Mouse (Mus musculus): Measurements from ENCODE around the gene S1pr1. TPM values are rescaled to one million over a fixed set of nuclear protein-coding genes. Genes with fewer than 3 reads are reported as not detected.

S1pr1 gene
- polyA plus RNA-seq, 1 experiment from 2014 or later, result 19.8 TPM

GRCm38 (mm10) chr3:115737785-115738318 lies 23.0 kb upstream of the S1pr1 start:
- Histone ChIP-seq H3K9me3 (no peaks in the 10 kb centered on the region), H3K4me2 (replicated peaks) (no peak overlapping the region; the same call in 1 of the 2 replicates), H3K36me3 (no peaks in the 10 kb centered on the region), H3K27me3 (no peaks in the 10 kb centered on the region), H3K4me3 (no peak overlapping the region), H3K4me1 (peaks cover 6% of the 10 kb centered on the region), H3K9ac (no peak overlapping the region), H3K27ac (no peak overlapping the region)
- 35% methylated on average over 11 of the region's 11 CpGs for WGBS
- peak; percentile 75; the same call in 1 of the 2 replicates for ATAC-seq (ENCODE audit: insufficient number of reproducible peaks, insufficient read depth, low FRiP score, low TSS enrichment)

GRCm38 (mm10) chr3:115735540-115735939 lies 20.7 kb upstream of the S1pr1 start:
- 92% methylated on average over 3 of the region's 3 CpGs for WGBS
- Histone ChIP-seq H3K4me2 (replicated peaks) (no peak overlapping the region), H3K4me1 (peaks cover 6% of the 10 kb centered on the region), H3K27me3 (no peaks in the 10 kb centered on the region), H3K9me3 (no peaks in the 10 kb centered on the region), H3K36me3 (no peaks in the 10 kb centered on the region), H3K4me3 (no peak overlapping the region), H3K9ac (no peak overlapping the region), H3K27ac (no peak overlapping the region)
- ATAC-seq (ENCODE audit: insufficient number of reproducible peaks, insufficient read depth, low FRiP score, low TSS enrichment), result no peak

GRCm38 (mm10) chr3:115734841-115735240 lies 20.0 kb upstream of the S1pr1 start:
- Histone ChIP-seq H3K4me2 (replicated peaks) (no peak overlapping the region), H3K9me3 (no peaks in the 10 kb centered on the region), H3K4me3 (no peak overlapping the region), H3K36me3 (no peaks in the 10 kb centered on the region), H3K4me1 (peaks cover 6% of the 10 kb centered on the region), H3K27me3 (no peaks in the 10 kb centered on the region), H3K9ac (no peak overlapping the region), H3K27ac (no peak overlapping the region)
- ATAC-seq (ENCODE audit: insufficient number of reproducible peaks, insufficient read depth, low FRiP score, low TSS enrichment), result no peak
- 84% methylated on average over 3 of the region's 3 CpGs for WGBS

GRCm38 (mm10) chr3:115730336-115730735 lies 15.5 kb upstream of the S1pr1 start:
- ATAC-seq (ENCODE audit: insufficient number of reproducible peaks, insufficient read depth, low FRiP score, low TSS enrichment), result no peak
- no peak overlapping the region for H3K4me3 ChIP-seq
- H3K36me3 ChIP-seq, result no peaks in the 10 kb centered on the region
- 84% methylated on average over 7 of the region's 7 CpGs for WGBS
- no peak overlapping the region for H3K9ac ChIP-seq
- no peaks in the 10 kb centered on the region for H3K4me1 ChIP-seq
- no peaks in the 10 kb centered on the region for H3K9me3 ChIP-seq
- no peaks in the 10 kb centered on the region for H3K27me3 ChIP-seq
- no peak overlapping the region for H3K27ac ChIP-seq
- H3K4me2 ChIP-seq (replicated peaks), result no peak overlapping the region

- H3K27ac ChIP-seq, result no peak overlapping the region
- H3K4me3 ChIP-seq, result no peak overlapping the region
- no peak overlapping the region for H3K9ac ChIP-seq
- H3K36me3 ChIP-seq, result no peaks in the 10 kb centered on the region
- H3K4me2 ChIP-seq (replicated peaks), result no peak overlapping the region
- H3K27me3 ChIP-seq, result no peaks in the 10 kb centered on the region
- no peak for ATAC-seq (ENCODE audit: insufficient number of reproducible peaks, insufficient read depth, low FRiP score, low TSS enrichment)
- no peaks in the 10 kb centered on the region for H3K9me3 ChIP-seq
- WGBS, result 72% methylated on average over 7 of the region's 7 CpGs
- no peaks in the 10 kb centered on the region for H3K4me1 ChIP-seq
These were observed 14.3 kb upstream of the S1pr1 start for GRCm38 (mm10) chr3:115729187-115729586.

GRCm38 (mm10) chr3:115728211-115728610 lies 13.3 kb upstream of the S1pr1 start:
- no peaks in the 10 kb centered on the region for H3K4me1 ChIP-seq
- no peaks in the 10 kb centered on the region for H3K36me3 ChIP-seq
- H3K9ac ChIP-seq, result no peak overlapping the region
- H3K27me3 ChIP-seq, result no peaks in the 10 kb centered on the region
- no peak for ATAC-seq (ENCODE audit: insufficient number of reproducible peaks, insufficient read depth, low FRiP score, low TSS enrichment)
- H3K4me2 ChIP-seq (replicated peaks), result no peak overlapping the region
- no peak overlapping the region for H3K4me3 ChIP-seq
- 70% methylated on average over 3 of the region's 3 CpGs for WGBS
- H3K9me3 ChIP-seq, result no peaks in the 10 kb centered on the region
- H3K27ac ChIP-seq, result no peak overlapping the region

- H3K9ac ChIP-seq, result no peak overlapping the region
- H3K9me3 ChIP-seq, result no peaks in the 10 kb centered on the region
- WGBS, result 79% methylated on average over 6 of the region's 6 CpGs
- H3K36me3 ChIP-seq, result no peaks in the 10 kb centered on the region
- H3K4me1 ChIP-seq, result 0 out of 2 replicates have a peak, but pooled peaks cover 4% of the 10 kb centered on the region
- no peak overlapping the region for H3K27ac ChIP-seq
- ATAC-seq (ENCODE audit: insufficient number of reproducible peaks, insufficient read depth, low FRiP score, low TSS enrichment), result no peak
- no peak overlapping the region for H3K4me2 ChIP-seq (replicated peaks)
- no peak overlapping the region for H3K4me3 ChIP-seq
- H3K27me3 ChIP-seq, result no peaks in the 10 kb centered on the region
These were observed 4.0 kb upstream of the S1pr1 start for GRCm38 (mm10) chr3:115718886-115719285.

- ATAC-seq (ENCODE audit: insufficient number of reproducible peaks, insufficient read depth, low FRiP score, low TSS enrichment), result no peak
- H3K4me2 ChIP-seq (replicated peaks), result peak overlapping the region; percentile 81
- H3K9ac ChIP-seq, result peak overlapping the region; percentile 74; the same call in 1 of the 2 replicates
- H3K27me3 ChIP-seq, result no peaks in the 10 kb centered on the region
- peaks cover 10% of the 10 kb centered on the region; the same call in 1 of the 2 replicates for H3K4me1 ChIP-seq
- WGBS, result 86% methylated on average over 3 of the region's 3 CpGs
- H3K4me3 ChIP-seq, result peak overlapping the region; percentile 55
- no peak overlapping the region; the same call in 1 of the 2 replicates for H3K27ac ChIP-seq
- H3K36me3 ChIP-seq, result no peaks in the 10 kb centered on the region
- H3K9me3 ChIP-seq, result no peaks in the 10 kb centered on the region
These were observed 1.1 kb upstream of the S1pr1 start for GRCm38 (mm10) chr3:115715900-115716515.

GRCm38 (mm10) chr3:115714049-115714435 lies 830 bp downstream of the S1pr1 start:
- 0 out of 2 replicates have a peak overlapping the region, but pooled peaks have one; percentile 36 for H3K9ac ChIP-seq
- H3K27ac ChIP-seq, result no peak overlapping the region
- H3K27me3 ChIP-seq, result no peaks in the 10 kb centered on the region
- no peak for ATAC-seq (ENCODE audit: insufficient number of reproducible peaks, insufficient read depth, low FRiP score, low TSS enrichment)
- peak overlapping the region; percentile 81 for H3K4me2 ChIP-seq (replicated peaks)
- no peaks in the 10 kb centered on the region for H3K36me3 ChIP-seq
- 7% methylated on average over 5 of the region's 5 CpGs for WGBS
- H3K4me1 ChIP-seq, result peaks cover 10% of the 10 kb centered on the region; the same call in 1 of the 2 replicates
- H3K4me3 ChIP-seq, result peak overlapping the region; percentile 55
- H3K9me3 ChIP-seq, result no peaks in the 10 kb centered on the region

- 18% methylated on average over 22 of the region's 22 CpGs for WGBS
- ATAC-seq (ENCODE audit: insufficient number of reproducible peaks, insufficient read depth, low FRiP score, low TSS enrichment), result no peak
- H3K9ac ChIP-seq, result peak overlapping the region; percentile 36; the same call in 1 of the 2 replicates
These were observed 1.3 kb downstream of the S1pr1 start for GRCm38 (mm10) chr3:115713417-115714048.

GRCm38 (mm10) chr3:115712808-115713200 lies 2.1 kb downstream of the S1pr1 start:
- Histone ChIP-seq H3K27me3 (no peaks in the 10 kb centered on the region), H3K27ac (no peak overlapping the region), H3K4me2 (replicated peaks) (peak overlapping the region; percentile 81), H3K9ac (no peak overlapping the region), H3K36me3 (no peaks in the 10 kb centered on the region), H3K4me3 (peak overlapping the region; percentile 55; the same call in 1 of the 2 replicates), H3K9me3 (no peaks in the 10 kb centered on the region), H3K4me1 (peaks cover 10% of the 10 kb centered on the region; the same call in 1 of the 2 replicates)
- 14% methylated on average over 9 of the region's 9 CpGs for WGBS
- ATAC-seq (ENCODE audit: insufficient number of reproducible peaks, insufficient read depth, low FRiP score, low TSS enrichment), result no peak

More at GRCm38 (mm10) chr3:115713417-115714048, 1.3 kb downstream of the S1pr1 start:
- Histone ChIP-seq H3K4me2 (replicated peaks) (peak overlapping the region; percentile 81), H3K4me3 (peak overlapping the region; percentile 55), H3K36me3 (no peaks in the 10 kb centered on the region), H3K4me1 (peaks cover 10% of the 10 kb centered on the region; the same call in 1 of the 2 replicates), H3K27me3 (no peaks in the 10 kb centered on the region), H3K27ac (no peak overlapping the region), H3K9me3 (no peaks in the 10 kb centered on the region)
